Mouse (Mus musculus) intestine, postnatal 0 days (tissue): ENCODE measurements at regions not wholly inside any gene's neighbourhood (a gene's known extent, or its start where the extent isn't known, plus 50 kb on each side); places are given as distances from the start of the nearest gene placed in this dataset.

ENCODE experiments used
- ATAC-seq: fragments of 200-750 bp; cut with Nextera tagmentation; 2 replicates; pipeline ENCODE4 v1.8.0; 2017; ENCODE audit warnings: mild to moderate bottlenecking, moderate TSS enrichment, moderate library complexity
- H3K27ac ChIP-seq: fragments of 300-500 bp; sonication (generic); 2 replicates; pipeline ENCODE4 v1.5.1; 2014; ENCODE audit warnings: mild to moderate bottlenecking, low read depth, low read length, moderate library complexity
- H3K27me3 ChIP-seq: fragments of 300-500 bp; sonication (generic); replicated peaks from 2 replicates; pipeline ENCODE4 v1.6.1; 2014; ENCODE audit warnings: low read length, mixed read lengths; ENCODE audit not compliant: control insufficient read depth, insufficient read depth
- H3K36me3 ChIP-seq: fragments of 300-500 bp; sonication (generic); 2 replicates; pipeline ENCODE4 v1.6.1; 2014; ENCODE audit warnings: mild to moderate bottlenecking, moderate library complexity; ENCODE audit not compliant: control insufficient read depth, insufficient read depth
- H3K4me1 ChIP-seq: fragments of 300-500 bp; sonication (generic); replicated peaks from 2 replicates; pipeline ENCODE4 v1.6.1; 2014; ENCODE audit warnings: antibody characterized with exemption, low read length, mixed read lengths; ENCODE audit not compliant: control insufficient read depth, insufficient read depth
- H3K4me2 ChIP-seq: fragments of 300-500 bp; sonication (generic); replicated peaks from 2 replicates; pipeline ENCODE4 v1.6.1; 2014; ENCODE audit warnings: low read depth, mild to moderate bottlenecking, moderate library complexity
- H3K4me3 ChIP-seq: fragments of 300-500 bp; sonication (generic); 2 replicates; pipeline ENCODE4 v1.5.1; 2014; ENCODE audit warnings: low read depth, low read length
- H3K9ac ChIP-seq: fragments of 300-500 bp; sonication (generic); 2 replicates; pipeline ENCODE4 v1.6.1; 2014; ENCODE audit warnings: mild to moderate bottlenecking, low read depth, low read length
- H3K9me3 ChIP-seq: fragments of 300-500 bp; sonication (generic); 2 replicates; pipeline ENCODE4 v1.6.1; 2016; ENCODE audit warnings: mixed run types; ENCODE audit not compliant: control insufficient read depth
- CTCF ChIP-seq: sonication (generic); IDR thresholded peaks from 2 replicates; pipeline ENCODE4 v1.5.1; 2016; ENCODE audit warnings: low read depth, mild to moderate bottlenecking, control low read depth, antibody characterized with exemption, moderate library complexity
- WGBS: fragments of 180-500 bp; shearing (Covaris S2); extraction: QIAGEN DNeasy Blood & Tissue Kit; methylation state at CpG from one replicate; pipeline ENCODE4 v1.1.7; 2014; 5-methylcytosine and 5-hydroxymethylcytosine counted together

DNA sequence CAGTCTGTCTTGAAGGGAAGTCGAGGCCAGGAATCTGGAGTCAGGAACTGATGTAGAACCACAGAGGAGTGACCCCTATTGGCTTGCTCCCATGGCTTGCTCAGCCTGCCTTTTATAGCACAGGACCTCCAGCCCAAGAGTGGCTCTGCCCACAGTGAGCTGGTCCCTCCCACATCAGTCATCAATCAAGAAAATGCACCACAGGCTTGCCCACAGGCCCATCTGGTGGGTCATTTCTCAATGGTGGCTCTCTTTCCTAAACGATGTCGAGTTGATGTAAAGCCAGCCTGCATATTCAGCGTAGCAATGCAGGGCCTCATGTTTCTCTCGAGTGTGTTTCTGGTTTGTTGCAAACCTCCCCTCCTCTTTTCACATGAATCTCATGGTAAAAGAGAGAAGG lies 168.3 kb upstream of the Ubr2 start:
- TF ChIP-seq CTCF, result no peak
- no peaks in the 10 kb centered on the region for H3K27me3 ChIP-seq
- H3K9ac ChIP-seq, result no peak overlapping the region
- no peaks in the 10 kb centered on the region for H3K36me3 ChIP-seq
- ATAC-seq, result no peak
- H3K9me3 ChIP-seq, result no peaks in the 10 kb centered on the region
- 0 out of 2 replicates have a peak overlapping the region, but pooled peaks have one; percentile 7 for H3K27ac ChIP-seq
- WGBS, result 46% methylated on average over 5 of the region's 5 CpGs
- peaks cover 5% of the 10 kb centered on the region; the same call in 1 of the 2 replicates for H3K4me1 ChIP-seq
- H3K4me3 ChIP-seq, result no peak overlapping the region
- H3K4me2 ChIP-seq, result peak overlapping the region; percentile 14; the same call in 1 of the 2 replicates

DNA sequence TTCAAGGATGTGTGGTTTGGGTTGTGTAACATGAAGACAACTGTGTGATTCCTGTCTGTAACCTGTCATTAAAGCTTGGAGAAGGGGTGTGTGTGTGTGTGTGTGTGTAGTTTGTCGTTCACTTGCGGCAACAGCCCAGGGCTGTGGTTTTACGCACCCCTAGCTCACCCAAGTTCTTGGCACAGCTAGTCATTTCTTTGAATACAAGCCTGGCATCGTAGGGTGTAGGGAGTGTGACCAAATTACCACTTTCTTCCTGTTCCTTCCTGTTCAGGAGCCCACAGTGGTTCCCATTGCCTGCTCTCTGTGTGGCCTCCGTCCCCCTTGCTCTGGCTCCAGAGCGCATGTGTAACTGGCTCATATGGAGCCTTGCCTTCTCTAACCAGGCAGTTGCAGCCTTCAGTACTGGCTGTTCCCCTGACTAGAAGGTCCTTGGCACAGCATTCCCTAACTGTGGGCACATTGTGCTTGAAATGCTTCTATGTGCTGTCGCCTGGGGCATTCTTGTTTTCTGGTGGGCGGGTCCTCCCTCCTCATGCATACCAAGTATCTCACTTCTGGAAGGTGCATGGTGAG lies 167.4 kb upstream of the Ubr2 start:
- no peak for ATAC-seq
- H3K9me3 ChIP-seq, result no peaks in the 10 kb centered on the region
- H3K4me2 ChIP-seq, result no peak overlapping the region
- H3K27ac ChIP-seq, result no peak overlapping the region
- no peak overlapping the region for H3K9ac ChIP-seq
- no peak for TF ChIP-seq CTCF
- no peaks in the 10 kb centered on the region for H3K27me3 ChIP-seq
- H3K36me3 ChIP-seq, result no peaks in the 10 kb centered on the region
- H3K4me1 ChIP-seq, result peaks cover 5% of the 10 kb centered on the region; the same call in 1 of the 2 replicates
- 84% methylated on average over 8 of the region's 8 CpGs for whole genome bisulfite sequencing
- H3K4me3 ChIP-seq, result no peak overlapping the region

DNA sequence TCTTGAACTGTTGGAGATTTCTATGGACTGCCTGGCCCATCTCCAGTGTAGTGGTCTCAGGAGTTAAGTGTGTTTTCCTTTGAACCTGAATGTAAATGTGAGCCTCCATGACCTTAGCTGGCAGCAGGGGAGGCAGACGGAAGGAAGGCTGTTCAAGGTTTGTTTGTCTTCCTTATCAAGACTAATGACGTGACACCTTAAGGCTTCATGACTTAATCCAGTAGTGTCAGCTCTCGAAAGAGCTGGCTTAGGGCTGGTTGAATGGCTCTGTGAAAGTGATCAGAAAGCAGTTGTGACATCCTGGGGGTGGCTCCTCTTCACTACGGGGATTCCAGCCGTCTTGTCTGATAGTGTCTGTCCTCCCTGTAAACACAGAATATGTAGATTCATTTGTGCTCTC lies 166.0 kb upstream of the Ubr2 start:
- Histone ChIP-seq H3K27me3 (no peaks in the 10 kb centered on the region), H3K4me1 (peaks cover 5% of the 10 kb centered on the region; the same call in 1 of the 2 replicates), H3K9me3 (no peaks in the 10 kb centered on the region), H3K4me2 (no peak overlapping the region), H3K9ac (no peak overlapping the region), H3K4me3 (no peak overlapping the region), H3K27ac (no peak overlapping the region), H3K36me3 (no peaks in the 10 kb centered on the region)
- TF ChIP-seq CTCF, result no peak
- no peak for ATAC-seq
- WGBS, result 37% methylated on average over 5 of the region's 5 CpGs

DNA sequence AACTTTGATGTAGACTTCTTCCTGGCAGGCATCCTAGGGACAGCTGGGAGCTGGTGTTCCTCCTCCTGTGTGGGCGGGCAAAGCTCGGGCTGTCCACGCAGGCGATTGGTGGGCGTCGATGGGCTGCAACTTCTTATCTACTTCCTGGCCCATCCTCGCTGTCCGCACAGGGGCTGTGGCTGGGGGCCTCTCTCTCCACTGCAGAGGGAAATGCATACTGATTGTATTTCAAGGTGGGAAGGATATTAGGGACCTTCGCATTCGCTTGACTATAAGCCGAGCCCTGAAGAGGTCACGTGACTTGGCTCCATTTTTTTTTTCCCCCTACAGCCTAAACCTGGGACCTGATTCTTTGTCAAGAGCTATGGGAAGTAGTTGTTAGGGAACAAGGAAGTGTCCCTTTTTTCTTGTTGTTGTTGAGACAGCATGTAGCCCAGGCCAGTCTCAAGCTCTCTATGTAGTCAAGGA lies 164.4 kb upstream of the Ubr2 start:
- no peak overlapping the region for H3K27ac ChIP-seq

DNA sequence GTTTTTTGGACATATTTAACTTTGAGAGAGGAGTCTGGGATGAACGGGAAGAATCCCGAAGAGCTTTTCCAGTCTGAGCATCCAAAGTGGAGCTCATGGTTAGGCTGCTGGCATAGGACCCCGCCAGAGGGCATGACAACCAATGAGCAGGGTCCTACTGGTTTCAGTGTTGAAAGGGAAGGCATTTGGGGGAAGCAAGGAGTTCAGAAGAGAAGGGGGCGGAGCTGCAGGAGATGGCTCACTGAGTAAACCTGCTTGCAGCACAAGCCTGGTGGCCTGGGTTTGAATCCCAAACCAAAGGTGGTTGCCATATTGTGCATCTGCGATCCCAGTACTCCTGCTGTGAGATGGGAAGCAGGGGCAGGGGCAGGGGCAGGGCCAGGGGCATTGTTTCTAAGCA lies 161.4 kb upstream of the Ubr2 start:
- TF ChIP-seq CTCF, result no peak
- Histone ChIP-seq H3K4me3 (no peak overlapping the region), H3K9me3 (no peaks in the 10 kb centered on the region), H3K9ac (no peak overlapping the region), H3K4me1 (peaks cover 9% of the 10 kb centered on the region; the same call in 1 of the 2 replicates), H3K4me2 (no peak overlapping the region), H3K27me3 (no peaks in the 10 kb centered on the region), H3K27ac (no peak overlapping the region), H3K36me3 (no peaks in the 10 kb centered on the region)
- no peak for ATAC-seq
- 89% methylated on average over 5 of the region's 5 CpGs for WGBS

More for the DNA sequence above, 164.4 kb upstream of the Ubr2 start:
- Histone ChIP-seq H3K4me2 (peak overlapping the region; percentile 48), H3K4me1 (peaks cover 5% of the 10 kb centered on the region; the same call in 1 of the 2 replicates), H3K9ac (no peak overlapping the region), H3K36me3 (no peaks in the 10 kb centered on the region), H3K9me3 (no peaks in the 10 kb centered on the region), H3K27me3 (no peaks in the 10 kb centered on the region), H3K4me3 (peak overlapping the region; percentile 40)
- ATAC-seq, result peak; percentile 81
- WGBS, result 26% methylated on average over 12 of the region's 12 CpGs
- peak; percentile 14; the same call in 1 of the 2 replicates for TF ChIP-seq CTCF

DNA sequence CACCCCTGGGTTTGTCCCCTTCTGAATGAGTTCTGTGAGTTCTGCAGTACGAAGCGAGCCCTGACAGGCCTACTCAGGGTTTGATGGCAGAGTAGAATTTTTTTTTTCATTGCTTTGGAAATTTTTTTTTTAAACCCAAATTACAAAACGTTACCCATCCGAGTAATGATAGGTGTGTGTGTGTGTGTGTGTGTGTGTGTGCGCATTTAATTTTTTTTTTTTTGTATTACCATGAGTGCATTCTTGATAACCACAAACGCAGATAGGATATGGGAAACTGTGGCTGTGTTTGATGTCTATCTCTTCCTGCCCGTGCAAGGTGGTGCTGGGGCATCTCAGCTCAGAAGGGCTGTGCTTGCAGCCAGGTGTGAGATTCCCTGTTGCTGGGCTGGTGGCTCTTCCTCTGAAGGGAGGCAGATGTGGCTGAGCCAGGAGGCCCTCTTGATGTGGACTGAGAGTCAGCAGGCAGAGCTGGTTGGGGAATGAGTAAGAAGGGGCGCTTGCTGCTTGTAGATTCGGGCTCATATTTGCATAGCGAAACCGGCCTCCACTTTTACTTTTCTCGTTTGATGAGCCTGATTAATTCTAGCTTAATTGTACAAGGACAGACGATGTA lies 160.7 kb upstream of the Ubr2 start:
- Histone ChIP-seq H3K9me3 (no peaks in the 10 kb centered on the region), H3K27me3 (no peaks in the 10 kb centered on the region), H3K36me3 (no peaks in the 10 kb centered on the region), H3K9ac (no peak overlapping the region), H3K4me2 (no peak overlapping the region), H3K4me3 (no peak overlapping the region), H3K4me1 (peaks cover 9% of the 10 kb centered on the region; the same call in 1 of the 2 replicates), H3K27ac (no peak overlapping the region)
- no peak for ATAC-seq
- 84% methylated on average over 13 of the region's 13 CpGs for WGBS
- TF ChIP-seq CTCF, result no peak
